Mouse (Mus musculus) retina, postnatal 1 day (tissue): ENCODE results near the gene Pdgfa.

Experiments
- DNase-seq: peaks from one replicate; pipeline ENCODE4 v3.0.0-alpha.2; 2012

Gene Pdgfa

DNA sequence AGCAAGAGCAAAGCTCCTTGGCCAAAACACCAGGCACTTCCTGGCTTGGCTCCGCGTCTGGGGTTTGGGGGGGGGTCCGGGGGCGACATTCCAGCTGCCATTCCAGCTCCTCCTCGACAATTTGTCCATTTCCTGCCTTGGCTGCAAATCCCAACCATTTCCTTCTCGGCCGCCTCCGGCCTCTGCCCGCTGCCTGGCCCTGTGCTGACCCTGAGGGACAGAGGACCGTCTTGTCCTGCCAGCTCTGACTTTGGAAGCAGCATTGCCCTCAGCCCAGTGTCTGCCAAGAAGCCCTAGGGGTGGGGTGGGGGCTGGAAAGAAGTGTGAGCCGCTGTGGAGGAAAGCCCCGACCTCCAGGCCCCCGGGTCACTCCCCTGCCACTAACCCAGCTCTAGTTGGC, 44.2 kb downstream of the Pdgfa start:
- no peak for DNase-seq

DNA sequence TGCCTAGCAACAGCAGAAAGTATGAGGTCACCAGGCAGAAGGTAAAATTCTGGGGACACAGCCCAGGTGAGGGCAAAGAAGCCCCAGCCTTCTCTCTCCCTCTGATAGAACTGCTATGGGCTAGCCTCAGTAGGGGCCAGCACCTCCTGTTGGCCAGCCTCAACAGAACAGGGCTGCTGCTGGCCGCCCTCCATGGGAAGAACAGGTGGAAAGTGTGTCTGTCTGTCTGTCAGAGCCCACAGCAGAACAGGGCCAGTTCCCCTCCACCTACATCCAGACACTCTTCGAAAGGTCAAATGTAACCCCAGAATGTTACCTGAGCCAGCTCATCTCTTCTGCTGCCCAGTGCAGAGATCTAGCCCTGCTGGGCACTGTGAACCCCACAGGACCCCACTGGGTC, 45.9 kb downstream of the Pdgfa start:
- no peak for DNase-seq

- no peak for DNase-seq
Measured at GRCm38 (mm10) chr5:138949165-138949564, 48.0 kb downstream of the Pdgfa start.

DNA sequence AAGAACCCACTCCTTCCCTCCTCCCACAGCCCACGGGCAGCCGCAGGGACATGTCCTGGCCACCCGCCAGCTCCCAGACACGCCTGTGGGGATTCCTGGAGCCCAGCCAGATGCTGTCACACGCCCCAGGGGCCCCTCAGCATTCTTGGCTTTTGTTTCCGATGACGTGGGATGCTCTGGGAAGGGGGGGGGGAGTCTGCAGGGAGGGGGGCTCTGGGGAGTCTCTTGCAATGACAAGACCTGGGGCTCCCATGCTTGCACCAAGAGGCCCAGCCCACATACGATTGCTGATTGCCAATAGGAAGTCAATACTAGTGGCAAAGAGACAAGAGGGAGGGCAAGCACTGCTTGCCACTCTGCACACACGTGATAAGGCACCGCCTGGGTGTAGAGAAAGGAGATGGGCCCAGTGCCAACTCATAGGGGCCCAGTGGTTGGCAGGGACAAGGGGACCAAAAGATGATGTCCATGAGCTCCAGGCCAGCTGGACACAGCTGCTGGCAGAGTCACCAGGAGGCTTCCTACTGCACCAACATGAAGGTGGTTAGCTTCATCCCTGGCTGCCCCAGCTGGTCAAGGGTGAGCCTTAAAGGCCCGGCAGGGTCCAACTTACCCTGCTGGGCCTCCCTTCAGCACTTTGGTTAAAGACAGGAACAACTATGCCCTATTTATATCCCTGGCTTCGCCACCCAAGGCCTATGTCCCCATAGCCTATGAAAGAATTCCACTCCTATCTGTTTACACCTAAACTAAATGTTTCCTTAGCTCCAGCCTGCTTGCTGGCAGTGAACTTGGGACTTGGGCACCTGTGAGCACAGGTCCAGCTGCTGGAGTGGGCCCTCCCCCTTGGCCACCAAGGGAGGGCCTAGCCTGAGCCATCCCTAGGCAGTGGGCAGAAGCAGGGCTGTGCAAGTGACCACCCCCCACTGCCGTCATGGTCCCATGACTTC, 48.9 kb downstream of the Pdgfa start:
- peak; percentile 90 for DNase-seq

- no peak for DNase-seq
Measured at GRCm38 (mm10) chr5:138947487-138947886, 49.7 kb downstream of the Pdgfa start.

- no peak for DNase-seq
Measured at GRCm38 (mm10) chr5:138946931-138947330, 50.2 kb downstream of the Pdgfa start.

GRCm38 (mm10) chr5:138945011-138945410, 52.2 kb downstream of the Pdgfa start:
- DNase-seq = no peak

GRCm38 (mm10) chr5:138944551-138944950, 52.6 kb downstream of the Pdgfa start:
- DNase-seq = no peak

- no peak for DNase-seq
Measured at GRCm38 (mm10) chr5:138941842-138942241, 55.3 kb downstream of the Pdgfa start.

DNA sequence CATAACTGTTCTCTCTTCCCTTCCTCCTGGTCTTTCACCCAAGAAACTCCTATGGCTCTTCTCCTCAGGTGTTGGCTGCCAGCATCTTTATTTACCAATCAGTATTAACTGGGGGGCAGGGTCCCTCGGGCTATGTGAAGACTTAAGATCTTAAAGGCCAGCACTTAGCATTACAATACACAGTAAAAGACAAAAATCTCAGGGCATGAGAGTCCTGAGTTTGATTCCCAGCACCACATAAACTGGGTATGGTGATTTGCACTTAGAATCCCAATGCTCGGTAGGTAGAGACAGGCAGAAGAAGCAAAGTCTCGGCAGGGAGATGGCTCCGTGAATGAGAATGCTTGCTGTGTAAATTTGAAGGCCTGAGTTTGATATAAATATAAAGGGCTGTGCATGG, 56.6 kb downstream of the Pdgfa start:
- no peak for DNase-seq

- DNase-seq = peak; percentile 19
Measured at GRCm38 (mm10) chr5:138938572-138939163, 58.5 kb downstream of the Pdgfa start.

- no peak for DNase-seq
Measured at GRCm38 (mm10) chr5:138936399-138937089, 60.6 kb downstream of the Pdgfa start.

GRCm38 (mm10) chr5:138934540-138934939, 62.6 kb downstream of the Pdgfa start:
- peak; percentile 18 for DNase-seq

GRCm38 (mm10) chr5:138932460-138933432, 64.4 kb downstream of the Pdgfa start:
- peak; percentile 70 for DNase-seq

- no peak for DNase-seq
Measured at GRCm38 (mm10) chr5:138931836-138932235, 65.3 kb downstream of the Pdgfa start.

- DNase-seq = no peak
Measured at GRCm38 (mm10) chr5:138929879-138930507, 67.2 kb downstream of the Pdgfa start.
